Mouse (Mus musculus): ENCODE results near the gene Brd7. TPM values are rescaled to one million over a fixed set of nuclear protein-coding genes. Genes with fewer than 3 reads are reported as not detected.
A peak's percentile ranks its signal among the peaks of the same experiment; 100 is the strongest.

Gene Brd7
- polyA plus RNA-seq, 1 experiment = 55.2 TPM

- H3K27ac ChIP-seq (ENCODE audit: insufficient read depth, low read length) = no peak overlapping the region
- H3K4me3 ChIP-seq (ENCODE audit: insufficient read depth, low read length) = no peak overlapping the region
- peaks cover 11% of the 10 kb centered on the region; the same call in 1 of the 2 replicates for H3K4me1 ChIP-seq (ENCODE audit: control insufficient read depth, insufficient read depth, low read length)
- TF ChIP-seq CTCF (IDR thresholded peaks at IDR 0.05; ENCODE audit: borderline replicate concordance, insufficient read depth, low read length) (no peak), POLR2A (IDR thresholded peaks at IDR 0.05; ENCODE audit: low read depth, low read length) (no peak)
Measured at GRCm38 (mm10) chr8:88315302-88315701, 46.7 kb downstream of the Brd7 start.

- Histone ChIP-seq H3K27ac (ENCODE audit: insufficient read depth, low read length) (no peak overlapping the region), H3K4me3 (ENCODE audit: insufficient read depth, low read length) (no peak overlapping the region), H3K4me1 (ENCODE audit: control insufficient read depth, insufficient read depth, low read length) (peaks cover 11% of the 10 kb centered on the region; the same call in 1 of the 2 replicates)
- no peak for TF ChIP-seq POLR2A (IDR thresholded peaks at IDR 0.05; ENCODE audit: low read depth, low read length)
- no peak for TF ChIP-seq CTCF (IDR thresholded peaks at IDR 0.05; ENCODE audit: borderline replicate concordance, insufficient read depth, low read length)
Measured at GRCm38 (mm10) chr8:88313991-88314390, 48.0 kb downstream of the Brd7 start.

DNA sequence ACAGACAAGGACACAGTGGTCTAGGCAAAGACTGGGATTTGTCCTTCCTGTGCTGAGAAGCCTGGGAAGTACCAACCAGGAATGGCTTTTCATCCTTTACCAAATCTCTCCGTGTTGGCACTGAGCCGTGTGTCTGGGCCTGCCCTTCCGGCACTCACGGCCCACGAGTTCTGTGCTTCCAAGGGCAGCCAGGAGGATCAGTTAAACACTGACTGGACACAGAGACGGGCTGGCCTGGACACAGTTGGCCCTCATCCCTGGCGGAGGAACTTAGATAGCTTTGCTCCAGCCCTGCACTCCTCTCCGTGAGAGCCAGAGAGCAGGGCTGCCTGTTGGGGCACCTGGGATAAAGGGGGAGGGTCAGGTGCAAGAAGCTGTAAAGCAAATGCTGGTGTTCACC lies 49.0 kb downstream of the Brd7 start:
- peaks cover 11% of the 10 kb centered on the region; the same call in 1 of the 2 replicates for H3K4me1 ChIP-seq (ENCODE audit: control insufficient read depth, insufficient read depth, low read length)
- no peak overlapping the region for H3K4me3 ChIP-seq (ENCODE audit: insufficient read depth, low read length)
- no peak for TF ChIP-seq CTCF (IDR thresholded peaks at IDR 0.05; ENCODE audit: borderline replicate concordance, insufficient read depth, low read length)
- TF ChIP-seq POLR2A (IDR thresholded peaks at IDR 0.05; ENCODE audit: low read depth, low read length) = no peak
- no peak overlapping the region for H3K27ac ChIP-seq (ENCODE audit: insufficient read depth, low read length)

DNA sequence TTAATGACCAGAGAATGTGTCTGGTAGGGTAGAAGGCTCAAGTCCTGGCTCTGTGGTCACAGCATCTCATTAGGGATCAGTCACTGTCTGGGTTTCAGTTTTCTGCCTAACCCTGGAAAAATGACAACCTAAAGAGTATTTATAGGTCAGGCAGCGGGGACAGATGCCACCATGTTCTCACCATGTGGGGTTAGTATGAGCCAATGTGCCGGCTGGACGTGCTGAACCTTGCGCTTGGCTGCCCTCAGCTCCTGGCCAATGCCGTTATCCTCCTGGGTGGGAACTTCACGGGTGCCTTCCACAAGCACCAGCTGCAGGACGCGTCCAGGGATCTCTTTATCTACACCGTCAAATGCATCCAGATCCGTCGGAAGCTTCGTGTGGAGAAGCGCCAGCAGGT lies 51.7 kb downstream of the Brd7 start:
- H3K4me3 ChIP-seq (ENCODE audit: insufficient read depth, low read length) = no peak overlapping the region
- TF ChIP-seq CTCF (IDR thresholded peaks at IDR 0.05; ENCODE audit: borderline replicate concordance, insufficient read depth, low read length) = no peak
- no peak for TF ChIP-seq POLR2A (IDR thresholded peaks at IDR 0.05; ENCODE audit: low read depth, low read length)
- H3K4me1 ChIP-seq (ENCODE audit: control insufficient read depth, insufficient read depth, low read length) = no peaks in the 10 kb centered on the region
- H3K27ac ChIP-seq (ENCODE audit: insufficient read depth, low read length) = no peak overlapping the region

GRCm38 (mm10) chr8:88309881-88310280 lies 52.1 kb downstream of the Brd7 start:
- no peak overlapping the region for H3K27ac ChIP-seq (ENCODE audit: insufficient read depth, low read length)
- H3K4me1 ChIP-seq (ENCODE audit: control insufficient read depth, insufficient read depth, low read length) = no peaks in the 10 kb centered on the region
- TF ChIP-seq POLR2A (IDR thresholded peaks at IDR 0.05; ENCODE audit: low read depth, low read length) (no peak), CTCF (IDR thresholded peaks at IDR 0.05; ENCODE audit: borderline replicate concordance, insufficient read depth, low read length) (no peak)
- H3K4me3 ChIP-seq (ENCODE audit: insufficient read depth, low read length) = no peak overlapping the region

GRCm38 (mm10) chr8:88309274-88309873 lies 52.6 kb downstream of the Brd7 start:
- Histone ChIP-seq H3K4me1 (ENCODE audit: control insufficient read depth, insufficient read depth, low read length) (no peaks in the 10 kb centered on the region), H3K27ac (ENCODE audit: insufficient read depth, low read length) (no peak overlapping the region), H3K4me3 (ENCODE audit: insufficient read depth, low read length) (no peak overlapping the region)
- TF ChIP-seq CTCF (IDR thresholded peaks at IDR 0.05; ENCODE audit: borderline replicate concordance, insufficient read depth, low read length) (no peak), POLR2A (IDR thresholded peaks at IDR 0.05; ENCODE audit: low read depth, low read length) (no peak)

- H3K4me3 ChIP-seq (ENCODE audit: insufficient read depth, low read length) = no peak overlapping the region
- TF ChIP-seq POLR2A (IDR thresholded peaks at IDR 0.05; ENCODE audit: low read depth, low read length) (no peak), CTCF (IDR thresholded peaks at IDR 0.05; ENCODE audit: borderline replicate concordance, insufficient read depth, low read length) (no peak)
- no peaks in the 10 kb centered on the region for H3K4me1 ChIP-seq (ENCODE audit: control insufficient read depth, insufficient read depth, low read length)
- H3K27ac ChIP-seq (ENCODE audit: insufficient read depth, low read length) = no peak overlapping the region
Measured at GRCm38 (mm10) chr8:88307736-88308135, 54.3 kb downstream of the Brd7 start.

- Histone ChIP-seq H3K27ac (ENCODE audit: insufficient read depth, low read length) (no peak overlapping the region), H3K4me1 (ENCODE audit: control insufficient read depth, insufficient read depth, low read length) (no peaks in the 10 kb centered on the region), H3K4me3 (ENCODE audit: insufficient read depth, low read length) (no peak overlapping the region)
- TF ChIP-seq POLR2A (IDR thresholded peaks at IDR 0.05; ENCODE audit: low read depth, low read length) = no peak
- TF ChIP-seq CTCF (IDR thresholded peaks at IDR 0.05; ENCODE audit: borderline replicate concordance, insufficient read depth, low read length) = peak; percentile 78; the same call in 1 of the 2 replicates
Measured at GRCm38 (mm10) chr8:88306511-88306910, 55.5 kb downstream of the Brd7 start.

DNA sequence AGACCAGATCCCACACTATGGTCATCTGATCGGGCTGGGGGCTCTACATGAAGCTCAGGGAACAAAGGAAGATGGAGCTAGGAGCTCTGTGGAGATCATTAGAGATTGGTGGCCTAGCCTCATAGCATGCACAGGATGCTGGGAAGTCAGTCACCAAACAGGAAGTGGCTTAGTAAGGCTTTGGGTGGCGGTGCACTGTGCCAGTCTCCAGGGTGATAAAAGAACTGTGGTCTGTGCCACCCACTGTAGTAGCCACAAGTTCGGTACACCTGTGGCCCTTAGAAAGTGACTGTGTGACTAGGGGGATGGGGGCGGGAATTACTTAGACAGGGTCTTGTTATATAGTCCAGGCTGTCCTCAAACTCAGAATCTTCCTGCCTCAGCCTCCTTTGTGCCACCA lies 56.2 kb downstream of the Brd7 start:
- no peak for TF ChIP-seq POLR2A (IDR thresholded peaks at IDR 0.05; ENCODE audit: low read depth, low read length)
- no peak for TF ChIP-seq CTCF (IDR thresholded peaks at IDR 0.05; ENCODE audit: borderline replicate concordance, insufficient read depth, low read length)

DNA sequence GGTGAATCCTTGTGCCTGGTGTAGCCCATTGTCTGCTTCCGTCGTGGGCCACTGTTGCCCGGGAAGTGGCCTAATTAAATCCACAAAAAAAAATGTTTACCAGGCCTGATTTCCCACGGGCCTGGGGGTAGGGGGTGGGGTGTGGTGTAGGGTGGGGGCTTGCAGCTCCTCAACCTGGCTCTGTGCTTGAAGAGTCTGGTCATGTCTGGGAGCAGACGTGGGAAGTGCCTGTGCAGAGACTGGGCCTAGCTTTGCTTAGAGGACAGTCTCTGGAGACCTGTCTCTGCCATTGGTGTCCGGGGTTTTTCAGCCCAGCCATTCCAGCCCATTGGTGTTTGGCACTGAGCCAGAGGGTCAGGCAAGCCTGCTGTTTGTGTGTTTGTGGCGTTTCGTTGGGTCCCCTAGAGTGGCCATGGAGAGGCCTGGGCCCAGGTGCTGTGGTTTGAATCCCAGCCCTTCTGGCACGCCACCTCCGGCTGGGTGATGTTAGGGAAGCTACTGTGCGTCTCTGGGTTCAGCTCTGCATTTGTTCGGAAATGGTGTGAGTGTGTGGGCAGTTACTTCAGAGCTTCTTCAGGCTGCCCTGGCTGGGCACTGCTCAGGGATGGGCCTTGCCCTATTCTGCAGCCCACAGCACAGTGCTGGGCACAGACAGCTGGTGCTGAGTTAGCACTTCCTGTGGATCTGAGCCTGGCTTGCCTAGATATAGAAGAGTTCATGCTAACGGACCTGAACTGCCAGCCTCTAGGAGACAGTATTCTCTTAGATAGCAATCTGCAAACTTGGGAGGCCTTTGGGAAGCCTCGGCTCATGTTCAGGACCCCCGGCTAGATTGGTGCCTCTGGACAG lies 60.2 kb downstream of the Brd7 start:
- TF ChIP-seq CTCF (IDR thresholded peaks at IDR 0.05; ENCODE audit: borderline replicate concordance, insufficient read depth, low read length) (no peak), POLR2A (IDR thresholded peaks at IDR 0.05; ENCODE audit: low read depth, low read length) (no peak)
- Histone ChIP-seq H3K4me1 (ENCODE audit: control insufficient read depth, insufficient read depth, low read length) (no peaks in the 10 kb centered on the region), H3K27ac (ENCODE audit: insufficient read depth, low read length) (no peak overlapping the region), H3K4me3 (ENCODE audit: insufficient read depth, low read length) (no peak overlapping the region)

More for the DNA sequence above, 56.2 kb downstream of the Brd7 start:
- H3K4me3 ChIP-seq (ENCODE audit: insufficient read depth, low read length) = no peak overlapping the region
- H3K4me1 ChIP-seq (ENCODE audit: control insufficient read depth, insufficient read depth, low read length) = no peaks in the 10 kb centered on the region
- H3K27ac ChIP-seq (ENCODE audit: insufficient read depth, low read length) = no peak overlapping the region
